Mouse (Mus musculus) limb, embryonic 14.5 days (tissue): ENCODE results near the gene Hormad2. TPM values are rescaled to one million over a fixed set of nuclear protein-coding genes. Genes with fewer than 3 reads are reported as not detected.

Source experiments
- ATAC-seq: fragments of 200-750 bp; cut with Nextera tagmentation; 2 replicates; pipeline ENCODE4 v1.8.0; 2017; ENCODE audit warnings: low read depth, moderate number of reproducible peaks, moderate TSS enrichment; ENCODE audit not compliant: low FRiP score
- DNase-seq: peaks from one replicate; pipeline ENCODE4 v3.0.0-alpha.2; 2015; ENCODE audit warnings: low spot score
- H3K27ac ChIP-seq: fragments of 300-500 bp; sonication (generic); replicated peaks from 2 replicates; pipeline ENCODE4 v1.5.1; 2014; ENCODE audit warnings: low read depth, mild to moderate bottlenecking, low read length, moderate library complexity, mixed read lengths
- H3K27me3 ChIP-seq: fragments of 300-500 bp; sonication (generic); 2 replicates; pipeline ENCODE4 v1.6.1; 2014; ENCODE audit warnings: low read length, mixed read lengths; ENCODE audit not compliant: control insufficient read depth, insufficient read depth
- H3K36me3 ChIP-seq: fragments of 300-500 bp; sonication (generic); 2 replicates; pipeline ENCODE4 v1.6.1; 2014; ENCODE audit warnings: mild to moderate bottlenecking, low read length, moderate library complexity, mixed read lengths; ENCODE audit not compliant: control insufficient read depth, insufficient read depth
- H3K4me1 ChIP-seq: fragments of 300-500 bp; sonication (generic); 2 replicates; pipeline ENCODE4 v1.6.1; 2014; ENCODE audit warnings: antibody characterized with exemption, low read length, mixed read lengths; ENCODE audit not compliant: control insufficient read depth, insufficient read depth
- H3K4me2 ChIP-seq: fragments of 300-500 bp; sonication (generic); replicated peaks from 2 replicates; pipeline ENCODE4 v1.6.1; 2014; ENCODE audit warnings: low read depth, mild to moderate bottlenecking, low read length, moderate library complexity; ENCODE audit not compliant: severe bottlenecking
- H3K4me3 ChIP-seq: fragments of 300-500 bp; sonication (generic); replicated peaks from 2 replicates; pipeline ENCODE4 v1.5.1; 2014; ENCODE audit warnings: low read length
- H3K9ac ChIP-seq: fragments of 300-500 bp; sonication (generic); 2 replicates; pipeline ENCODE4 v1.6.1; 2014; ENCODE audit warnings: mild to moderate bottlenecking, low read depth, low read length, moderate library complexity; ENCODE audit not compliant: severe bottlenecking
- H3K9me3 ChIP-seq: fragments of 300-500 bp; sonication (generic); 2 replicates; pipeline ENCODE4 v1.6.1; 2016; ENCODE audit warnings: low read length; ENCODE audit not compliant: control insufficient read depth
- POLR2A ChIP-seq: fragments of 200-500 bp; IDR thresholded peaks from 2 replicates; pipeline ENCODE4 v1.8.0; 2012; ENCODE audit warnings: inconsistent platforms, mild to moderate bottlenecking, moderate library complexity, borderline replicate concordance; ENCODE audit not compliant: insufficient read depth, insufficient read length; ENCODE audit errors: extremely low read depth
- WGBS: fragments of 180-500 bp; shearing (Covaris S2); extraction: QIAGEN DNeasy Blood & Tissue Kit; methylation state at CpG from one replicate; pipeline ENCODE4 v1.1.7; 2014; 5-methylcytosine and 5-hydroxymethylcytosine counted together
- polyA plus RNA-seq, 2 experiments: library from polyadenylated mRNA; depleted of rRNA in 1 of 2; stranded (reverse) in 1 of 2; unstranded in 1 of 2; fragments of >200 nt; fragmentation: Nextera tagmentation in 1 of 2; extraction: Ambion mirVana in 1 of 2; gene quantifications; 2 replicates each; pipeline versions ENCODE4 v1.2.1 to v1.2.3; 2012 to 2014

Gene Hormad2
- polyA plus RNA-seq, 2 experiments, result 0.23 to 0.25 TPM

GRCm38 (mm10) chr11:4484541-4484940 lies 43.6 kb upstream of the Hormad2 start:
- H3K27ac ChIP-seq, result no peak overlapping the region
- no peak for DNase-seq
- TF ChIP-seq POLR2A, result no peak
- no peak for ATAC-seq
- H3K4me1 ChIP-seq, result no peaks in the 10 kb centered on the region
- no peaks in the 10 kb centered on the region for H3K9me3 ChIP-seq
- no peak overlapping the region for H3K4me2 ChIP-seq
- 95% methylated on average over 5 of the region's 5 CpGs for WGBS
- no peak overlapping the region for H3K9ac ChIP-seq
- H3K36me3 ChIP-seq, result peaks cover 98% of the 10 kb centered on the region
- no peaks in the 10 kb centered on the region for H3K27me3 ChIP-seq
- H3K4me3 ChIP-seq, result no peak overlapping the region

- H3K9ac ChIP-seq, result no peak overlapping the region
- no peak overlapping the region for H3K4me3 ChIP-seq
- no peak overlapping the region for H3K4me2 ChIP-seq
- H3K27me3 ChIP-seq, result no peaks in the 10 kb centered on the region
- no peak for DNase-seq
- TF ChIP-seq POLR2A, result no peak
- no peaks in the 10 kb centered on the region for H3K4me1 ChIP-seq
- H3K36me3 ChIP-seq, result peaks cover 91% of the 10 kb centered on the region
- H3K27ac ChIP-seq, result no peak overlapping the region
- no peaks in the 10 kb centered on the region for H3K9me3 ChIP-seq
- WGBS, result 86% methylated on average over 5 of the region's 5 CpGs
- no peak for ATAC-seq
Measured at GRCm38 (mm10) chr11:4482641-4483040, 41.7 kb upstream of the Hormad2 start.

- Histone ChIP-seq H3K4me1 (peaks cover 5% of the 10 kb centered on the region; the same call in 1 of the 2 replicates), H3K4me2 (no peak overlapping the region), H3K9ac (no peak overlapping the region), H3K27ac (no peak overlapping the region), H3K36me3 (peaks cover 28% of the 10 kb centered on the region), H3K9me3 (no peaks in the 10 kb centered on the region), H3K27me3 (no peaks in the 10 kb centered on the region), H3K4me3 (no peak overlapping the region)
- ATAC-seq, result no peak
- 87% methylated on average over 4 of the region's 4 CpGs for WGBS
- TF ChIP-seq POLR2A, result no peak
- no peak for DNase-seq
Measured at GRCm38 (mm10) chr11:4476184-4476697, 35.3 kb upstream of the Hormad2 start.

GRCm38 (mm10) chr11:4472464-4473179 lies 31.7 kb upstream of the Hormad2 start:
- Histone ChIP-seq H3K27me3 (no peaks in the 10 kb centered on the region), H3K36me3 (no peaks in the 10 kb centered on the region), H3K4me3 (no peak overlapping the region), H3K9ac (no peak overlapping the region), H3K27ac (no peak overlapping the region), H3K9me3 (no peaks in the 10 kb centered on the region), H3K4me2 (no peak overlapping the region), H3K4me1 (peaks cover 5% of the 10 kb centered on the region; the same call in 1 of the 2 replicates)
- 34% methylated on average over 7 of the region's 7 CpGs for WGBS
- no peak for TF ChIP-seq POLR2A
- no peak for DNase-seq
- ATAC-seq, result no peak; the same call in 1 of the 2 replicates

GRCm38 (mm10) chr11:4471734-4472133 lies 30.8 kb upstream of the Hormad2 start:
- ATAC-seq, result no peak

More at GRCm38 (mm10) chr11:4471734-4472133, 30.8 kb upstream of the Hormad2 start:
- no peak overlapping the region for H3K9ac ChIP-seq
- no peak for TF ChIP-seq POLR2A
- DNase-seq, result no peak
- peaks cover 5% of the 10 kb centered on the region; the same call in 1 of the 2 replicates for H3K4me1 ChIP-seq
- H3K36me3 ChIP-seq, result no peaks in the 10 kb centered on the region
- no peaks in the 10 kb centered on the region for H3K27me3 ChIP-seq
- WGBS, result 76% methylated on average over 5 of the region's 5 CpGs
- H3K27ac ChIP-seq, result no peak overlapping the region
- H3K9me3 ChIP-seq, result no peaks in the 10 kb centered on the region
- H3K4me2 ChIP-seq, result no peak overlapping the region
- H3K4me3 ChIP-seq, result no peak overlapping the region
